Mouse (Mus musculus): ENCODE measurements around the gene Slc25a13. TPM values are rescaled to one million over a fixed set of nuclear protein-coding genes. Genes with fewer than 3 reads are reported as not detected.

The Slc25a13 gene
- polyA plus RNA-seq, 1 experiment: 89.0 TPM

GRCm38 (mm10) chr6:6149329-6149728 is 67.6 kb downstream of the Slc25a13 start:
- no peak overlapping the region for H3K9ac ChIP-seq (ENCODE audit: low read depth, poor library complexity, severe bottlenecking)
- H3K27me3 ChIP-seq (ENCODE audit: control insufficient read depth, insufficient read depth, low read length, poor library complexity, severe bottlenecking): no peaks in the 10 kb centered on the region
- TF ChIP-seq CTCF (IDR thresholded peaks at IDR 0.05; ENCODE audit: low read depth, low read length) (no peak), POLR2A (IDR thresholded peaks at IDR 0.05; ENCODE audit: insufficient read depth, low read length) (no peak), EP300 (IDR thresholded peaks at IDR 0.05; ENCODE audit: insufficient read depth, low read depth, low read length) (no peak)
- peaks cover 6% of the 10 kb centered on the region; the same call in 1 of the 2 replicates for H3K36me3 ChIP-seq (ENCODE audit: control insufficient read depth, insufficient read depth, low read length, poor library complexity, severe bottlenecking)
- H3K4me1 ChIP-seq (ENCODE audit: control insufficient read depth, insufficient read depth, low read length): peaks cover 2% of the 10 kb centered on the region
- H3K9me3 ChIP-seq (replicated peaks; ENCODE audit: control insufficient read depth, insufficient read depth, low read length, poor library complexity, severe bottlenecking): no peaks in the 10 kb centered on the region
- H3K4me3 ChIP-seq (ENCODE audit: low read depth, low read length): no peak overlapping the region
- no peak overlapping the region for H3K27ac ChIP-seq (ENCODE audit: insufficient read depth, low read length)

GRCm38 (mm10) chr6:6145412-6145811 is 71.6 kb downstream of the Slc25a13 start:
- Histone ChIP-seq H3K9me3 (replicated peaks; ENCODE audit: control insufficient read depth, insufficient read depth, low read length, poor library complexity, severe bottlenecking) (no peaks in the 10 kb centered on the region), H3K36me3 (ENCODE audit: control insufficient read depth, insufficient read depth, low read length, poor library complexity, severe bottlenecking) (peaks cover 2% of the 10 kb centered on the region; the same call in 1 of the 2 replicates), H3K4me1 (ENCODE audit: control insufficient read depth, insufficient read depth, low read length) (peaks cover 12% of the 10 kb centered on the region), H3K9ac (ENCODE audit: low read depth, poor library complexity, severe bottlenecking) (no peak overlapping the region), H3K4me3 (ENCODE audit: low read depth, low read length) (no peak overlapping the region), H3K27ac (ENCODE audit: insufficient read depth, low read length) (no peak overlapping the region), H3K27me3 (ENCODE audit: control insufficient read depth, insufficient read depth, low read length, poor library complexity, severe bottlenecking) (no peaks in the 10 kb centered on the region)
- TF ChIP-seq CTCF (IDR thresholded peaks at IDR 0.05; ENCODE audit: low read depth, low read length) (no peak), EP300 (IDR thresholded peaks at IDR 0.05; ENCODE audit: insufficient read depth, low read depth, low read length) (no peak), POLR2A (IDR thresholded peaks at IDR 0.05; ENCODE audit: insufficient read depth, low read length) (no peak)

- H3K36me3 ChIP-seq (ENCODE audit: control insufficient read depth, insufficient read depth, low read length, poor library complexity, severe bottlenecking): peaks cover under 1% of the 10 kb centered on the region; the same call in 1 of the 2 replicates
- H3K27ac ChIP-seq (ENCODE audit: insufficient read depth, low read length): peak overlapping the region; percentile 12; the same call in 1 of the 2 replicates
- TF ChIP-seq EP300 (IDR thresholded peaks at IDR 0.05; ENCODE audit: insufficient read depth, low read depth, low read length) (no peak), CTCF (IDR thresholded peaks at IDR 0.05; ENCODE audit: low read depth, low read length) (no peak), POLR2A (IDR thresholded peaks at IDR 0.05; ENCODE audit: insufficient read depth, low read length) (no peak)
- H3K4me3 ChIP-seq (ENCODE audit: low read depth, low read length): no peak overlapping the region
- H3K9me3 ChIP-seq (replicated peaks; ENCODE audit: control insufficient read depth, insufficient read depth, low read length, poor library complexity, severe bottlenecking): no peaks in the 10 kb centered on the region; the same call in 1 of the 2 replicates
- H3K4me1 ChIP-seq (ENCODE audit: control insufficient read depth, insufficient read depth, low read length): peaks cover 15% of the 10 kb centered on the region
- H3K9ac ChIP-seq (ENCODE audit: low read depth, poor library complexity, severe bottlenecking): no peak overlapping the region
- H3K27me3 ChIP-seq (ENCODE audit: control insufficient read depth, insufficient read depth, low read length, poor library complexity, severe bottlenecking): no peaks in the 10 kb centered on the region
Measured at GRCm38 (mm10) chr6:6143525-6143924, 73.4 kb downstream of the Slc25a13 start.

- TF ChIP-seq CTCF (IDR thresholded peaks at IDR 0.05; ENCODE audit: low read depth, low read length) (no peak), EP300 (IDR thresholded peaks at IDR 0.05; ENCODE audit: insufficient read depth, low read depth, low read length) (peak; percentile 82)
Measured at GRCm38 (mm10) chr6:6140370-6140769, 76.6 kb downstream of the Slc25a13 start.

GRCm38 (mm10) chr6:6139061-6139460 is 77.9 kb downstream of the Slc25a13 start:
- Histone ChIP-seq H3K27me3 (ENCODE audit: control insufficient read depth, insufficient read depth, low read length, poor library complexity, severe bottlenecking) (no peaks in the 10 kb centered on the region), H3K9ac (ENCODE audit: low read depth, poor library complexity, severe bottlenecking) (peak overlapping the region; percentile 51; the same call in 1 of the 2 replicates), H3K9me3 (replicated peaks; ENCODE audit: control insufficient read depth, insufficient read depth, low read length, poor library complexity, severe bottlenecking) (no peaks in the 10 kb centered on the region; the same call in 1 of the 2 replicates), H3K36me3 (ENCODE audit: control insufficient read depth, insufficient read depth, low read length, poor library complexity, severe bottlenecking) (peaks cover 2% of the 10 kb centered on the region; the same call in 1 of the 2 replicates), H3K4me1 (ENCODE audit: control insufficient read depth, insufficient read depth, low read length) (peaks cover 17% of the 10 kb centered on the region), H3K27ac (ENCODE audit: insufficient read depth, low read length) (peak overlapping the region; percentile 85), H3K4me3 (ENCODE audit: low read depth, low read length) (no peak overlapping the region)
- TF ChIP-seq CTCF (IDR thresholded peaks at IDR 0.05; ENCODE audit: low read depth, low read length) (no peak), POLR2A (IDR thresholded peaks at IDR 0.05; ENCODE audit: insufficient read depth, low read length) (no peak), EP300 (IDR thresholded peaks at IDR 0.05; ENCODE audit: insufficient read depth, low read depth, low read length) (no peak)

More at GRCm38 (mm10) chr6:6140370-6140769, 76.6 kb downstream of the Slc25a13 start:
- H3K4me3 ChIP-seq (ENCODE audit: low read depth, low read length): no peak overlapping the region
- H3K9me3 ChIP-seq (replicated peaks; ENCODE audit: control insufficient read depth, insufficient read depth, low read length, poor library complexity, severe bottlenecking): no peaks in the 10 kb centered on the region; the same call in 1 of the 2 replicates
- peaks cover 2% of the 10 kb centered on the region; the same call in 1 of the 2 replicates for H3K36me3 ChIP-seq (ENCODE audit: control insufficient read depth, insufficient read depth, low read length, poor library complexity, severe bottlenecking)
- peak overlapping the region; percentile 98 for H3K27ac ChIP-seq (ENCODE audit: insufficient read depth, low read length)
- H3K27me3 ChIP-seq (ENCODE audit: control insufficient read depth, insufficient read depth, low read length, poor library complexity, severe bottlenecking): no peaks in the 10 kb centered on the region
- 0 out of 2 replicates have a peak overlapping the region, but pooled peaks have one; percentile 39 for H3K9ac ChIP-seq (ENCODE audit: low read depth, poor library complexity, severe bottlenecking)
- H3K4me1 ChIP-seq (ENCODE audit: control insufficient read depth, insufficient read depth, low read length): peaks cover 18% of the 10 kb centered on the region

- Histone ChIP-seq H3K4me1 (ENCODE audit: control insufficient read depth, insufficient read depth, low read length) (peaks cover 11% of the 10 kb centered on the region), H3K4me3 (ENCODE audit: low read depth, low read length) (no peak overlapping the region), H3K27ac (ENCODE audit: insufficient read depth, low read length) (peak overlapping the region; percentile 73), H3K9me3 (replicated peaks; ENCODE audit: control insufficient read depth, insufficient read depth, low read length, poor library complexity, severe bottlenecking) (no peaks in the 10 kb centered on the region; the same call in 1 of the 2 replicates), H3K9ac (ENCODE audit: low read depth, poor library complexity, severe bottlenecking) (no peak overlapping the region), H3K27me3 (ENCODE audit: control insufficient read depth, insufficient read depth, low read length, poor library complexity, severe bottlenecking) (no peaks in the 10 kb centered on the region), H3K36me3 (ENCODE audit: control insufficient read depth, insufficient read depth, low read length, poor library complexity, severe bottlenecking) (peaks cover 7% of the 10 kb centered on the region)
- TF ChIP-seq EP300 (IDR thresholded peaks at IDR 0.05; ENCODE audit: insufficient read depth, low read depth, low read length) (no peak), CTCF (IDR thresholded peaks at IDR 0.05; ENCODE audit: low read depth, low read length) (peak; percentile 64)
Measured at GRCm38 (mm10) chr6:6136812-6137211, 80.2 kb downstream of the Slc25a13 start.
